Mouse (Mus musculus) midbrain, embryonic 16.5 days (tissue): ENCODE results near the gene Lamc3. TPM values are rescaled to one million over a fixed set of nuclear protein-coding genes. Genes with fewer than 3 reads are reported as not detected.

Experiments
- ATAC-seq: fragments of 200-750 bp; cut with Nextera tagmentation; 2 replicates; pipeline ENCODE4 v1.8.0; 2017; ENCODE audit warnings: moderate TSS enrichment
- H3K27ac ChIP-seq: fragments of 300-500 bp; sonication (generic); 2 replicates; pipeline ENCODE4 v1.5.1; 2014; ENCODE audit warnings: mild to moderate bottlenecking, low read length, mixed read lengths
- H3K27me3 ChIP-seq: fragments of 300-500 bp; sonication (generic); 2 replicates; pipeline ENCODE4 v1.6.1; 2014; ENCODE audit warnings: low read depth, low read length, mixed read lengths; ENCODE audit not compliant: control insufficient read depth, insufficient read depth
- H3K36me3 ChIP-seq: fragments of 300-500 bp; sonication (generic); 2 replicates; pipeline ENCODE4 v1.6.1; 2014; ENCODE audit warnings: mild to moderate bottlenecking, low read length, moderate library complexity, mixed read lengths; ENCODE audit not compliant: control insufficient read depth, insufficient read depth
- H3K4me1 ChIP-seq: fragments of 300-500 bp; sonication (generic); 2 replicates; pipeline ENCODE4 v1.6.1; 2014; ENCODE audit warnings: mild to moderate bottlenecking, low read length, mixed read lengths; ENCODE audit not compliant: control insufficient read depth, insufficient read depth
- H3K4me2 ChIP-seq: fragments of 300-500 bp; sonication (generic); 2 replicates; pipeline ENCODE4 v1.6.1; 2014; ENCODE audit warnings: mild to moderate bottlenecking, low read length, mixed read lengths
- H3K4me3 ChIP-seq: fragments of 300-500 bp; sonication (generic); 2 replicates; pipeline ENCODE4 v1.5.1; 2014; ENCODE audit warnings: low read depth, mild to moderate bottlenecking, low read length, moderate library complexity, mixed read lengths
- H3K9ac ChIP-seq: fragments of 300-500 bp; sonication (generic); 2 replicates; pipeline ENCODE4 v1.6.1; 2014; ENCODE audit warnings: low read depth, low read length, mixed read lengths
- H3K9me3 ChIP-seq: fragments of 300-500 bp; sonication (generic); replicated peaks from 2 replicates; pipeline ENCODE4 v1.6.1; 2014; ENCODE audit warnings: mild to moderate bottlenecking, low read length, mixed read lengths; ENCODE audit not compliant: control insufficient read depth, poor library complexity, severe bottlenecking
- WGBS: fragments of 180-500 bp; shearing (Covaris S2); extraction: QIAGEN DNeasy Blood & Tissue Kit; methylation state at CpG from one replicate; pipeline ENCODE4 v1.1.7; 2014; 5-methylcytosine and 5-hydroxymethylcytosine counted together
- polyA plus RNA-seq: library from polyadenylated mRNA; unstranded; fragments of >200 nt; fragmentation: Nextera tagmentation; extraction: Ambion mirVana; gene quantifications from 2 replicates; pipeline ENCODE4 v1.2.1, GENCODE M21; 2015

The Lamc3 gene
- 3.9 and 4.0 TPM in 2 replicates for polyA plus RNA-seq

DNA sequence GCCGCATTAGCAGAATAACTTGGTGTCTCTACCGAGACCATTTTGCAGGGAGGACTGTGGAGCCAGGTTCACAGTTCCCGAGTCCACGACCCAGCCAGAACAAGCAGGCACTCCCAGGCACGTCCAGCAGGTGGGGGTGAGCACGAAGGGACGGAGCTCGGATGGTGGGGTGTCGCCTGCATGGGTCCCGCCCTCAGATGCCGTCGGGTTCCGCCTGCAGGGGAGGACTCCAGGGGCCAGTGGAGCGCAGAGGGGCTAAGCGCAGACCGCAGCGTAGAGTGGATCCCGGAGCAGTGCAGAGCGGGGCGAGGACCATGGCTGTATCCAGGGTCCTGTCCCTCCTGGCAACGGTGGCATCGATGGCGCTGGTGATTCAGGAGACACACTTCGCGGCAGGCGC, at the start of gene Lamc3:
Gene Lamc3 (plus strand): TSS at position 262 of the 400 bp plus-strand sequence.
- Histone ChIP-seq H3K9me3 (no peaks in the 10 kb centered on the region), H3K27me3 (peaks cover 29% of the 10 kb centered on the region), H3K4me3 (peak within 1 kb of the TSS; percentile 6; the same call in 1 of the 2 replicates), H3K4me2 (peak within 1 kb of the TSS; percentile 18), H3K9ac (no peak within 1 kb of the TSS), H3K36me3 (no peaks in the 10 kb centered on the region), H3K27ac (no peak within 1 kb of the TSS), H3K4me1 (0 out of 2 replicates have a peak, but pooled peaks cover 3% of the 10 kb centered on the region)
- ATAC-seq, result no peak
- WGBS, result 8% methylated on average over 26 of the region's 26 CpGs

GRCm38 (mm10) chr2:31838868-31839267, 48.2 kb upstream of the Lamc3 start:
- H3K4me2 ChIP-seq, result no peak overlapping the region
- no peaks in the 10 kb centered on the region for H3K36me3 ChIP-seq
- H3K27ac ChIP-seq, result no peak overlapping the region
- no peak overlapping the region for H3K9ac ChIP-seq
- no peaks in the 10 kb centered on the region; the same call in 1 of the 2 replicates for H3K4me1 ChIP-seq
- H3K27me3 ChIP-seq, result peaks cover 3% of the 10 kb centered on the region
- no peaks in the 10 kb centered on the region for H3K9me3 ChIP-seq
- no peak for ATAC-seq
- WGBS, result 35% methylated on average over 1 of the region's 1 CpGs
- H3K4me3 ChIP-seq, result no peak overlapping the region

- peak overlapping the region; percentile 96 for H3K4me2 ChIP-seq
- H3K9me3 ChIP-seq, result no peaks in the 10 kb centered on the region
- no peaks in the 10 kb centered on the region for H3K36me3 ChIP-seq
- H3K27me3 ChIP-seq, result peaks cover 15% of the 10 kb centered on the region
- 1% methylated on average over 10 of the region's 10 CpGs for WGBS
- H3K4me1 ChIP-seq, result peaks cover 14% of the 10 kb centered on the region; the same call in 1 of the 2 replicates
- H3K9ac ChIP-seq, result no peak overlapping the region; the same call in 1 of the 2 replicates
- no peak overlapping the region for H3K27ac ChIP-seq
- peak; percentile 66 for ATAC-seq
- H3K4me3 ChIP-seq, result peak overlapping the region; percentile 61
Observed at GRCm38 (mm10) chr2:31844729-31845136, 42.4 kb upstream of the Lamc3 start.

GRCm38 (mm10) chr2:31845512-31845895, 41.6 kb upstream of the Lamc3 start:
- Histone ChIP-seq H3K27ac (no peak overlapping the region), H3K9ac (peak overlapping the region; percentile 76), H3K4me3 (peak overlapping the region; percentile 61), H3K27me3 (peaks cover 15% of the 10 kb centered on the region), H3K4me2 (peak overlapping the region; percentile 96), H3K4me1 (peaks cover 14% of the 10 kb centered on the region; the same call in 1 of the 2 replicates), H3K9me3 (no peaks in the 10 kb centered on the region), H3K36me3 (no peaks in the 10 kb centered on the region)
- 2% methylated on average over 22 of the region's 26 CpGs for WGBS
- ATAC-seq, result no peak

- H3K4me3 ChIP-seq, result peak within 1 kb of the TSS; percentile 61
- peak within 1 kb of the TSS; percentile 33; the same call in 1 of the 2 replicates for H3K27ac ChIP-seq
- H3K36me3 ChIP-seq, result no peaks in the 10 kb centered on the region
- peak; percentile 40 for ATAC-seq
- peak within 1 kb of the TSS; percentile 96 for H3K4me2 ChIP-seq
- peaks cover 15% of the 10 kb centered on the region for H3K27me3 ChIP-seq
- peak within 1 kb of the TSS; percentile 76 for H3K9ac ChIP-seq
- peaks cover 16% of the 10 kb centered on the region; the same call in 1 of the 2 replicates for H3K4me1 ChIP-seq
- WGBS, result under 1% methylated on average over 67 of the region's 88 CpGs
- no peaks in the 10 kb centered on the region for H3K9me3 ChIP-seq
Observed at GRCm38 (mm10) chr2:31845896-31846691, 41.0 kb upstream of the Lamc3 start, which contains the start of gene Fibcd1. Fibcd1 (minus strand) TSS chr2:31846005.

DNA sequence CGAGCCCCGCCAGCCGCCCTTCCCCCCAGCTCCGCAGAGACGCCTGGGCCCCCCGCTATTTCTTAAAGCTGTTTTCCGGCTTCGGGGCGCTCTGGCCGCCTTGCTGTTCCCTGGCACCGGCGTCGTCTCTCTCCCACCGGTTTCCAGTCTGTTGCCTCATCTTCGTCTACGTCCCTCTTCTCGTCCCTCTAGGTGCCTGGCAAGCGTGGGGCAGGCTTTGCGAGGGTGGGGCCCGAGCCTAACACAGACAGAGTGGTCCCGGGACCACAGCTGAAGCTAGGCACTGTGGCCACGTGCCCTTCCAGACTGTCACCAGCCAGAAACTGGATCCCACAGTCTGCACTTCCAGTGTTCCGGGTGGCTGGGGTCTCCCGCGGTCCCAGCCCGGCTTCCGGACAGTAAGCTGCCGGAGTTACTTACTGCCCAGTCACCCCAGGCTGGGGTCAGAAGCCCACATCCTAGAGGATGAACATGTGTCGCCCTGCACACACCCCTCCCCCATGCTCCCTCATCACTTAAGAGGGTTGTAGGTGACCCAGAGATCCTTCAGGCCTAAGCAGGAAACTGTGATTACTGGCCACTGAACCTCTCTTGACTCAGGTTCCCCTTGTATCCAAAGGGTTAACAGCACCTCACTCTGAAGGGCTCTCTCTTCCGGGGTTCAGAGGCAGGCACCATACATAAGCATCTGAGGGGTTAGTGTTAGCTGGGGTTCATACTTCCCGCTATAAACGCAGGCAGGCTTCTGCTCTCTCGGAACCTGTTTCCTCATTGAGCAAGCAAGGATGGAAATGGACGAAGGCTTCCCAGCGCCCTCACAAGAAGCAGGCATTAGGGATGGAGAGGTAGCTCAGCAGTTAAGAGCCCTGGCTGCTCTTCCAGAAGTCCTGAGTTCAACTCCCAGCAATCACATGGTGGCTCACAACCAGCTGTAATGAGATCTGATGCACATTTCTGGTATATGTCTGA, 40.1 kb upstream of the Lamc3 start:
- Histone ChIP-seq H3K4me3 (peak overlapping the region; percentile 61), H3K4me1 (peaks cover 16% of the 10 kb centered on the region; the same call in 1 of the 2 replicates), H3K27ac (no peak overlapping the region; the same call in 1 of the 2 replicates), H3K36me3 (no peaks in the 10 kb centered on the region), H3K27me3 (peaks cover 18% of the 10 kb centered on the region), H3K9me3 (no peaks in the 10 kb centered on the region), H3K4me2 (peak overlapping the region; percentile 96), H3K9ac (peak overlapping the region; percentile 76)
- WGBS, result 3% methylated on average over 35 of the region's 35 CpGs
- ATAC-seq, result no peak

GRCm38 (mm10) chr2:31847908-31848307, 39.2 kb upstream of the Lamc3 start:
- WGBS, result 22% methylated on average over 6 of the region's 6 CpGs
- H3K4me2 ChIP-seq, result no peak overlapping the region
- H3K36me3 ChIP-seq, result no peaks in the 10 kb centered on the region
- no peak overlapping the region for H3K9ac ChIP-seq
- H3K4me3 ChIP-seq, result no peak overlapping the region
- ATAC-seq, result no peak
- H3K27ac ChIP-seq, result no peak overlapping the region
- no peaks in the 10 kb centered on the region for H3K9me3 ChIP-seq
- peaks cover 16% of the 10 kb centered on the region; the same call in 1 of the 2 replicates for H3K4me1 ChIP-seq
- peaks cover 18% of the 10 kb centered on the region for H3K27me3 ChIP-seq

- H3K27ac ChIP-seq, result no peak overlapping the region
- peaks cover 5% of the 10 kb centered on the region for H3K27me3 ChIP-seq
- peaks cover 16% of the 10 kb centered on the region; the same call in 1 of the 2 replicates for H3K4me1 ChIP-seq
- no peaks in the 10 kb centered on the region for H3K36me3 ChIP-seq
- no peak overlapping the region for H3K9ac ChIP-seq
- H3K4me3 ChIP-seq, result no peak overlapping the region
- 42% methylated on average over 12 of the region's 12 CpGs for WGBS
- no peak overlapping the region for H3K4me2 ChIP-seq
- no peaks in the 10 kb centered on the region for H3K9me3 ChIP-seq
- no peak for ATAC-seq
Observed at GRCm38 (mm10) chr2:31850141-31850540, 37.0 kb upstream of the Lamc3 start.
